Mouse (Mus musculus): ENCODE data around the gene Rspo4.

The Rspo4 gene

DNA sequence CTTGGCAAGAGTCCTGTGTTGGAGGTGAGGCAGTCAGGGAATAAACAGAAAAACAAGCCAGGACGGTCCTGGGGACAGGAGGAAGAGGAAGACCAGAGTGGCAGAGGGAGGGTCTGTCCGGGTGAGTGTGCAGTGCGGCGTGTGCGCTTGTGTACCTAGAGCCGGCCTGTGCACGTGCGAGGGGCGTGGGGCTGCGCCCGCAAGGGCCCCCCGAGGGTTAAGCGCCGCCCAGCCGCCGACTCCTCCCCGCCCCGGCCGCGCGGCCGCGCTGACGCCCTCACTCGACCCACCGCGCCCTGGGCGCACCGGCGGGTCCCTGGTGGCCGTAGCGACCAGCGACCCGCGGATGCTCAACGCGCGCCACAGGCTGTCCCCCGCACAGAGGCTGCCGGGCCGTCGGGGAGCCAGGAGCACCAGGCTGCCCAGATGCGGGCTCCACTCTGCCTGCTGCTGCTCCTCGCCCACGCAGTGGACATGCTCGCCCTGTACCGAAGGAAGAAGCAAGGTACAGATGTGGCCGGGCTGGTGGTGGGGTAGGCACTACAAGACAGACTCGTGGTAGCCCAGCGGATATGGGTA, at the start of gene Rspo4:
Gene Rspo4 (plus strand): TSS at position 280 of the 579 bp plus-strand sequence.
- DNase-seq = peak in 1 of 2 experiments; percentile 20

DNA sequence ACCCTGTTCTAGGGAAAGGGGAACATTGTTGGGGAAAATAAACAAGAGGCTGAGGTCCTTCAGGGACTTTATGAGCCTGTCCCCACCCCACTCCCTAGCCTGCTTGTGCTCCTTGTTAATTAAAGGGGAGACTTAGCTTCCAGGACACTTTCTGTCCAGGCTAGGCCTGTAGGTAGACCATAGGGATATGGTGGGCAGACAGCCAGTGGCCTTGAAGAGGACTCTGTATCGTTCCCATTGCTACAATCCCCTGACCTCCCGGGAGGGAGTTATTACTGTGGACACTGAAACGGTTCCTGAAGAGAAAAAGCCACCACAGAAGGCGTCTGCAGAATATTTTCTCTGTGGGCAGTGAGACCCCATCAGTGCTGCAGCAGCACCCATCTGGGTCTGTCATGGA, 27.1 kb upstream of the Rspo4 start:
- no peak for DNase-seq

- peak in 1 of 2 experiments; percentile 31 for DNase-seq
These were observed 19.6 kb downstream of the Rspo4 start for GRCm38 (mm10) chr2:151862257-151862810.

DNA sequence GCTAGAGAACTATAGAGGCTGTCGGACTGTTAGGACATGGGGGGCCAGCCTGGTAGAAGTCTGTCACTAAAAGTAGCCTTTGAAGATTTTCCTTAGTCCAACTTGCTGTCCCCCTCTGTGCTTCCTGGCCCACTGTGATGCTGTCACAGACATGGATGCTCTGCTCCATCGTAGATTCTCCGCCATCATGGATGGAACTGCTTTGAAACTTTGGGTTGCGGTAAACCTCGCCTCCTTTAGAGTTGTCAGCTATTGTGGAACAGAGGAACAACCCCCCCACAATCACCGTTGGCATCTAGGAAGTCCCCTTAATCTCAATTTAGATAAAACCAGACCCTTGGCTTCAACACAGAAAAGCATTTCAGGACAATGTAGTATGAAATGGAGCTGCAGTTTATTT, 22.2 kb downstream of the Rspo4 start:
- no peak for DNase-seq

GRCm38 (mm10) chr2:151866487-151866886, 23.8 kb downstream of the Rspo4 start:
- peak; percentile 83 to 84 for DNase-seq

DNA sequence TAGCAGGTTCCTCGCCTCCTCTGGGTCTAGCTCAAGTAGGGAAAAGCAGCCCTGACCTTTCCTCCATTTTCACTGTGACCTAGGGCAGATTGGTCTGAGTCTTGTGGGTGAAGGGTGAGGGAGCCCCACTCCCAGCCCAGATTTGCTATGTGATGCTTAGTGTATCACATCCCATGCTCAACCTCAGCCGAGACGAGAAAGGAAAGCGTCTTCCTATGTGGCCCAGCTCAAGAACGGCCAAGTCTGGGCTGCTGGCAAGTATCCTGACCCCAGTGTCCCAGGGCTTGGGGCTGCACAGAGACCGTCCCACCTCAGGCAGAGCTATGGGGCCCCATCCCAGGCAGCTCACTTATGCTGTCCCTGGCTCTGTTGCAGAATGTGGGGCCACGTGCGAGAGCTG, 25.5 kb downstream of the Rspo4 start:
- no peak for DNase-seq

- peak; percentile 69 to 73 for DNase-seq
These were observed 31.8 kb downstream of the Rspo4 start for GRCm38 (mm10) chr2:151874551-151874950.

DNA sequence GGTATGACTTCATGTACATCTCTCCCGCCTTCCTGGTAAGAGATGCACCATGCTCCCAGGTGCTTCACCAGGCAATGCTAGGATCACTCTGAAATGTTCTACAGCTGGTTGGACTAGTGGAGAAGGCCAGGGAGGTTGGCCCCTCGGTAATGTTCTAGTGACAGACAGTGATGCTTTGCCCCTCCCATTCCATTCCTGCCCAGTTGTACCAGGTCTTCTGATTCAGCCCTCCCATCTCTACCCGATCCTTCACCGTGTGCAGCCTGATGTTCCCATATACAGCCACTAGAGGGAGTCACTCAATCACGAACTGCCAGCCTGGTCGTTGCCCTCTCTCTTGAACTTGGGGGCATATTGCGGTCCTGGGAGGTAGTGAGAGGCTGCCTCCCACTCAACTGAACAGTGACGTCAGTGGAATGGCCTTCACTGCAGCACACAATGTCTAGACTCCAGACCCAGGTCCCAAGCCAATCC, 33.3 kb downstream of the Rspo4 start:
- peak; percentile 82 to 87 for DNase-seq

DNA sequence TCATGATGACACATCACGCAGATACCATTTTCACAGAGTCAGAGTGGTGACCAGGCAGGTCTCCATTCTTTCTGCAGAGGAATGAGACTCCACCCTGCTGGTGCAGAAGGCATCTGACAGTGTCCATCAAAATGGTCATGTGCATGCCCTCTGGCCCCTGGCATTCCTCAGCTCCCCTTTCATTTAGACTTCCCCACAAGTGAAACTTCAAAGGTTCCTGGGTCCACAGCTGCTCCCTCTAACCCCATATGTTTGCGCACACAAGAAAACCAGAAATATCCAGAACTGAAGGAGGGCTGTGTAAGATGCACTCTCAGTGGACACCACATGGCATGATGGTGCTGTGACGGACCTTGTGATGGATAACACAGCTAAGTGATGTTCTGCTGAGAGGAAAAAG, 35.9 kb downstream of the Rspo4 start:
- DNase-seq = no peak

GRCm38 (mm10) chr2:151879760-151880159, 37.0 kb downstream of the Rspo4 start:
- DNase-seq = peak; percentile 56 to 63

- DNase-seq = peak; percentile 51 to 73
These were observed 48.3 kb downstream of the Rspo4 start for GRCm38 (mm10) chr2:151891031-151891430.

DNA sequence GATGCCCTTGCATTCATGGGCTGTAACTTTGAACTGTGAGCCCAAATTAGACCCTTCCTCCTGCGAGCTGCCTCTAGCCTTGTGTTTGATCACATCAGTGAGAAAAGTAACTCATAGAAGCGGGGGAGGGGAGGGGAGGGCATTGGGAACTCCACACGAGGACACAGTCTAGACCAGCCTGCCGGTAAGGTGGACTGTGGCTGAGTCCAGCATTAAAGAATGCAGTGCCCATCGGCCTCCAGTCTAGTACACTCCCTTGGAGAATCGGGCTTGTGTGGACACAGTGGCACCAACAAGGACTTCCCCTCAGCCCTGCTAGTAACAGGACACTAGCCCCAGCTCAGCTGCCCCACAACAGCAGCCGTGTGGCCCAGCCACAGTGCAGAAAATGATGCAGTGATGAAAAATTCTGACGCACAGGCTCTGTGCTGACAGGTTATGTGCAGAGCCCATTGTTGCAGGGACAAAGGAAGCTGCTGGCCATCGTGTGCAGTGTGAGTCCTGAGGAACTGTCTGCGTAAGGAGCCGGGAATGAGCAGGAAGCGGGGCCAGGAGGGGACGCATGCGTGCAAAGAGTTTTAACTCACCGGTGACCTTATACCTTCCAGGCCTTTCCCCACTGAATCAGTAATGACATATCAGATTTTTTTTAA, 50.5 kb downstream of the Rspo4 start:
- no peak for DNase-seq

DNA sequence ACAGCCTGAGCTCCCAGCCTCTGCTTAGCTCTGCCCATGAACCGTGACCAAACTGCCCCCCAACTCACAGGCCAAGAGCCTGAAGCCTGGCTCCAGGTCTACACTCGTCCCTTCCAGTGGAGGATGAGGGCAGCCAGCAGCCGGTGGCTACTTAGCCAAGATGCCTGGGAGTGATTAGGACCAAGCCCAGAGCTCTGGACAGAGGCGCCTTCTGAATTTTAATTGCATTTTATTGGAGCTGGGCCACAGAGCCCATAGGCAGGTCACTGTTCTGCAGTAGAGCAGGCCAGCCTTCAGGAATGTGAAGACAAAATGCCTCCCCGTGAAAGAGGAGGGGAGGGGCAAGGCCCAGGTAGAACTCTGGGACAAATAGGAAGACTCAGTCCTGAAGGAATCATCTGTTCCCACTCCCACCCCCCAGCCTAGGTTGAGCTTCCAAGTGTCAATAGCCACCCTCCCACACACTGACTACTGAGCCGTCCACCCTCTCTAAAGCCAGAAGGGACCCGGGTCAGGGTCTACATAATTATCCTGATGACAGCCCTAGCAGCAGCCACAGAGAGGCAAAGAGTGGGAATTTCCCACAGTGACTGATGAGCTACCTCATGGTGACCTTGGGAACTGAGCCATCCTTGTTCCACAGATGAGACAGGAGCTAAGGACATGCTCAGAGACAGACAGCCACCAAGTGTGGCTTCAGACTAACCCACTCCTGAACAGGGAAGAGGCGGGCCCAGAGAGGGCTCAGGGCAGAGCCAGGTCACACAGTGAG, 51.7 kb downstream of the Rspo4 start:
- DNase-seq = peak; percentile 41 to 56

- peak; percentile 48 to 53 for DNase-seq
These were observed 53.2 kb downstream of the Rspo4 start for GRCm38 (mm10) chr2:151895911-151896310.

GRCm38 (mm10) chr2:151898106-151898505, 55.4 kb downstream of the Rspo4 start:
- no peak for DNase-seq

GRCm38 (mm10) chr2:151900845-151901244, 58.1 kb downstream of the Rspo4 start:
- DNase-seq = no peak

DNA sequence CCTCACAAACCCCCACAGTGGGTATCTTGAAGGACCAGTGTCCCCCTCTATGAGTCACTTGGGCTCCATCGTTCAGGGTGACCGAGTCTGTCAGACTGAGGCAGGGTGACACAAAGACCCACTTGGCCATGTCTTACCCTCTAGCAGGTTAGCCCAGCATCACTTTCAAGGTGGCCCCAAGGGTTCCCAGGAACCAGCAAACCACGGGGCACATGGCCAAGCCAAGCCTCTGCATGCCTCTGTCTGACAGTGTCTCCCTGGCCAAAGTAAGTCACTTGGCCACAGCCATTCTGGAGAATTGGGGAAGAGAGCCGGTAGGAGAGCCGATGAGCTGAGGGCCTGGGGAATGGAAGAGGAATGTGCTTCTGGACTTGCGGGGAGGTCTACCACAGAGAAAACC, 60.5 kb downstream of the Rspo4 start:
- DNase-seq = peak in 1 of 2 experiments; percentile 25

- peak; percentile 53 to 57 for DNase-seq
These were observed 61.2 kb downstream of the Rspo4 start for GRCm38 (mm10) chr2:151903933-151904332.

- DNase-seq = peak; percentile 49 to 52
These were observed 61.9 kb downstream of the Rspo4 start for GRCm38 (mm10) chr2:151904636-151905035.

- DNase-seq = no peak
These were observed 64.3 kb downstream of the Rspo4 start for GRCm38 (mm10) chr2:151907020-151907419.

DNA sequence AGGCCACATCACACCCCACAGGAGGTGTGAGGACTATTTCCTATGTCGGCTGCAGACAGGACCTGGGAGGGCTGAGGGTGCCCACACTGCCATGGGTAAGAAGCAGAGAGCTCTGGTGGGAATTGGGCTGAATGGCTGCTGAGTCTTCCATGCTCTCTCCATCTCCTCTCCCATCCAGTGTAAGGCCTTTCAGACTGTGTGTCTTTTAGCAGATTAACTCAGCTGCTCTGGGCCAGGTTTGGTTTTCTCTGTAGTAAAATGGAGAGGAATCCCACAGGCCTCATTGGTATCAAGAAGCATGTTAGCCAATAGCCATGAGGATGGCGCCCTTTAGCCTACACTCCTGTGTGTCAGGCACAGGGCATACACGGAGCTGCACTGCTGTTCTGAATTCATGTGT, 66.7 kb downstream of the Rspo4 start:
- DNase-seq = no peak

GRCm38 (mm10) chr2:151910498-151910897, 67.8 kb downstream of the Rspo4 start:
- no peak for DNase-seq

GRCm38 (mm10) chr2:151910919-151911500, 68.3 kb downstream of the Rspo4 start, which contains the start of gene Angpt4:
Gene Angpt4, plus strand, starts transcription at chr2:151911210.
- no peak for DNase-seq

All from cerebellum, postnatal 10 days (tissue).